Mouse (Mus musculus) layer of hippocampus, adult 9-10 months (tissue): ENCODE results near the gene Pml.
"Not testable (repeated sequence)": the region's sequence is repeated elsewhere in the genome, so short reads cannot be mapped to it uniquely, and the experiment has no call there.

Experiments used
- DNase-seq: peaks from one replicate; pipeline ENCODE4 v3.0.0; 2022; ENCODE audit warnings: low spot score

Gene Pml

GRCm38 (mm10) chr9:58271551-58271950, 22.0 kb upstream of the Pml start:
- not testable (repeated sequence) for DNase-seq

GRCm38 (mm10) chr9:58271109-58271508, 21.5 kb upstream of the Pml start:
- no peak for DNase-seq

GRCm38 (mm10) chr9:58270081-58270480, 20.5 kb upstream of the Pml start:
- DNase-seq = no peak

- DNase-seq = no peak
Measured at GRCm38 (mm10) chr9:58268384-58269313, 19.1 kb upstream of the Pml start.

- no peak for DNase-seq
Measured at GRCm38 (mm10) chr9:58267046-58267445, 17.5 kb upstream of the Pml start.

GRCm38 (mm10) chr9:58266571-58267011, 17.0 kb upstream of the Pml start:
- no peak for DNase-seq

- DNase-seq = no peak
Measured at GRCm38 (mm10) chr9:58265368-58265767, 15.8 kb upstream of the Pml start.

GRCm38 (mm10) chr9:58262507-58262906, 12.9 kb upstream of the Pml start:
- no peak for DNase-seq

- DNase-seq = no peak
Measured at GRCm38 (mm10) chr9:58255704-58256685, 6.4 kb upstream of the Pml start.

- no peak for DNase-seq
Measured at GRCm38 (mm10) chr9:58255105-58255504, 5.5 kb upstream of the Pml start.

- not testable (repeated sequence) for DNase-seq
Measured at GRCm38 (mm10) chr9:58253805-58254122, 4.2 kb upstream of the Pml start.

GRCm38 (mm10) chr9:58253033-58253804, 3.6 kb upstream of the Pml start, which contains the start of gene Stoml1:
Stoml1 (plus strand) TSS chr9:58253164.
- DNase-seq = peak; percentile 78

GRCm38 (mm10) chr9:58250730-58251129, 1.1 kb upstream of the Pml start:
- DNase-seq = not testable (repeated sequence)

GRCm38 (mm10) chr9:58250322-58250721, 736 bp upstream of the Pml start:
- DNase-seq = no peak

- no peak for DNase-seq
Measured at GRCm38 (mm10) chr9:58248746-58249413, 706 bp downstream of the Pml start.

- DNase-seq = peak; percentile 53
Measured at GRCm38 (mm10) chr9:58247064-58247759, 2.4 kb downstream of the Pml start.

GRCm38 (mm10) chr9:58246083-58246591, 3.4 kb downstream of the Pml start:
- no peak for DNase-seq

GRCm38 (mm10) chr9:58243696-58244095, 5.9 kb downstream of the Pml start:
- no peak for DNase-seq

GRCm38 (mm10) chr9:58242696-58243095, 6.9 kb downstream of the Pml start:
- DNase-seq = no peak

- DNase-seq = no peak
Measured at GRCm38 (mm10) chr9:58241780-58242485, 7.7 kb downstream of the Pml start.
